Mouse (Mus musculus): ENCODE data around the gene Tarbp2. TPM values are rescaled to one million over a fixed set of nuclear protein-coding genes. Genes with fewer than 3 reads are reported as not detected.
A peak's percentile ranks its signal among the peaks of the same experiment; 100 is the strongest.

Tarbp2 gene
- total RNA-seq (2012; rRNA removed) (75.6 and 95.5 TPM in 2 replicates), total RNA-seq (2014; rRNA removed) (53.1 and 62.2 TPM in 2 replicates), polyA plus RNA-seq (2012; ENCODE audit: insufficient read length, low read depth) (105 and 136 TPM in 2 replicates)

GRCm38 (mm10) chr15:102517976-102518858 is at the start of gene Tarbp2:
Gene Tarbp2, plus strand, starts transcription at chr15:102518192.
- TF ChIP-seq RAD21 (IDR thresholded peaks at IDR 0.05; ENCODE audit: low read depth, low read length) (no peak), KAT2A (IDR thresholded peaks at IDR 0.05; ENCODE audit: insufficient replicate concordance, low read length) (peak; percentile 78; the same call in 1 of the 2 replicates), EP300 (IDR thresholded peaks at IDR 0.05; ENCODE audit: low read length) (no peak; the same call in 1 of the 2 replicates), ZC3H11A (IDR thresholded peaks at IDR 0.05; ENCODE audit: low read depth, low read length) (no peak), NRF1 (IDR thresholded peaks at IDR 0.05; ENCODE audit: low read depth, low read length) (peak; percentile 88), ETS1 (conservative IDR thresholded peaks at IDR 0.05; ENCODE audit: low read depth, low read length) (no peak), MAX (IDR thresholded peaks at IDR 0.05; ENCODE audit: low read length) (peak; percentile 62; the same call in 1 of the 2 replicates), HCFC1 (IDR thresholded peaks at IDR 0.05; ENCODE audit: low read depth, low read length) (peak; percentile 91), GABPA (IDR thresholded peaks at IDR 0.05; ENCODE audit: insufficient replicate concordance, low read depth, low read length) (no peak; the same call in 1 of the 2 replicates), CHD2 (IDR thresholded peaks at IDR 0.05; ENCODE audit: low read length) (peak; percentile 80; the same call in 1 of the 2 replicates), MEF2A (IDR thresholded peaks at IDR 0.05; ENCODE audit: borderline replicate concordance, low read depth, low read length) (peak; percentile 44; the same call in 1 of the 2 replicates), E2F4 (IDR thresholded peaks at IDR 0.05; ENCODE audit: insufficient replicate concordance, low read depth, low read length) (peak; percentile 91; the same call in 1 of the 2 replicates), MAZ (IDR thresholded peaks at IDR 0.05; ENCODE audit: low read depth, low read length) (peak; percentile 17; the same call in 1 of the 2 replicates), POLR2A (IDR thresholded peaks at IDR 0.05; ENCODE audit: low read depth, low read length) (peak; percentile 90), JUND (conservative IDR thresholded peaks at IDR 0.05; ENCODE audit: low read depth, low read length) (no peak), TBP (conservative IDR thresholded peaks at IDR 0.05; ENCODE audit: low read depth, low read length) (peak; percentile 65; the same call in 1 of the 2 replicates), ELF1 (IDR thresholded peaks at IDR 0.05; ENCODE audit: low read depth, low read length) (peak; percentile 91), USF2 (conservative IDR thresholded peaks at IDR 0.05; ENCODE audit: low read depth, low read length) (no peak), NELFE (IDR thresholded peaks at IDR 0.05; ENCODE audit: low read depth, low read length) (peak; percentile 94), ZKSCAN1 (IDR thresholded peaks at IDR 0.05; ENCODE audit: borderline replicate concordance, low read depth, low read length) (no peak), IRF4 (IDR thresholded peaks at IDR 0.05; ENCODE audit: low read depth, low read length) (peak; percentile 35), MXI1 (IDR thresholded peaks at IDR 0.05; ENCODE audit: low read depth, low read length) (peak; percentile 53), TCF12 (IDR thresholded peaks at IDR 0.05; ENCODE audit: low read depth, low read length) (peak; percentile 61), ZMIZ1 (IDR thresholded peaks at IDR 0.05; ENCODE audit: low read depth, low read length) (peak; percentile 36), ZNF384 (IDR thresholded peaks at IDR 0.05; ENCODE audit: low read depth, low read length) (peak; percentile 97), SIN3A (IDR thresholded peaks at IDR 0.05; ENCODE audit: low read length) (peak; percentile 54; the same call in 1 of the 2 replicates)
- in situ Hi-C loops (cut with MboI; ENCODE audit: low pct_ligation_motif_present, low pct_unique_long_range_greater_than_20kb, low sequenced_read_pairs) (loop anchor here (5.0 kb wide), 1 partner anchor 51 kb away; no protein-coding TSS in a partner anchor), dilution Hi-C loops (cut with MboI; ENCODE audit: extremely low pct_ligation_motif_present, extremely low pct_unique_long_range_greater_than_20kb, low sequenced_read_pairs) (no loop called here)
- Histone ChIP-seq H3K27ac (ENCODE audit: insufficient read depth, low read depth) (peak within 1 kb of the TSS; percentile 94), H3K4me2 (ENCODE audit: insufficient read depth, low read depth, poor library complexity, severe bottlenecking) (peak within 1 kb of the TSS; percentile 87), H3K27me3 (replicated peaks) (peaks cover 3% of the 10 kb centered on the region), H3K9ac (ENCODE audit: insufficient read depth, low read depth) (peak within 1 kb of the TSS; percentile 96), H3K36me3 (replicated peaks in 1 of 2; ENCODE audit: control insufficient read depth in 1 of 2, insufficient read depth in 1 of 2, low read length in 1 of 2) (peaks cover 23 to 28% of the 10 kb centered on the region in 2 experiments), H3K9me3 (replicated peaks; ENCODE audit: low read length) (no peaks in the 10 kb centered on the region), H3K4me3 (replicated peaks in 1 of 3; ENCODE audit: low read depth in 2 of 3, low read length in 2 of 3, poor library complexity in 1 of 3) (peak within 1 kb of the TSS; percentile 61 to 98 (median 90)), H3K79me2 (replicated peaks; ENCODE audit: control insufficient read depth, extremely low read depth, insufficient read depth, poor library complexity, severe bottlenecking) (peaks cover 6% of the 10 kb centered on the region), H3K4me1 (ENCODE audit: control insufficient read depth in 1 of 2, insufficient read depth in 2 of 2) (peaks cover 3 to 34% of the 10 kb centered on the region in 2 experiments; a peak in 3 of 4 replicates)
- DNase-seq (ENCODE audit: extremely low read depth): peak; percentile 100

Data from CH12.LX (cell line).